Mouse (Mus musculus): Measurements from ENCODE around the gene BC003965. TPM values are rescaled to one million over a fixed set of nuclear protein-coding genes. Genes with fewer than 3 reads are reported as not detected.
"Not testable (repeated sequence)": the region's sequence is repeated elsewhere in the genome, so short reads cannot be mapped to it uniquely, and the experiment has no call there.

The BC003965 gene
- total RNA-seq, 4 experiments from 2014 or later, result 13.8 to 15.5 (median 14.8) TPM

DNA sequence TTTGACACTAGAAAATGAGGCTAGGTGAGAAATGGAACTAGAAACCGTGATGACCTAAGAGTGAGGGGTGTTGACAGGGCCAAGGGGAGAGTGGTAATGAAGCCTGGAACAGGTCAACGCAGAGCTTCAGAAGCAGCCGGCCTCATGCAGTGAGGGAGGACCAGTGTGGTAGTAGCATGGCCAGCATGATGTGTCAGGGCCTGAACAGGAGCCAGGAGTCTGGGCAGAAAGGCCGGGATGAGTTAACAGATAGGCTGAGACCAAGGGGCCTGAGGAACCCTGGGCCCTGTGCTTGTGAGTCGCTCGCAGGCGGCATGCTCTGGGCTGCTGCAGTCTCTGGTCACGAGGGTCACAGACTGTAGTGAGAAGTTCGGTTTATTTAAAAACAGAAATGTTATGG lies 34.6 kb downstream of the BC003965 start:
- DNase-seq (ENCODE audit: low spot score in 2 of 2), result no peak

DNA sequence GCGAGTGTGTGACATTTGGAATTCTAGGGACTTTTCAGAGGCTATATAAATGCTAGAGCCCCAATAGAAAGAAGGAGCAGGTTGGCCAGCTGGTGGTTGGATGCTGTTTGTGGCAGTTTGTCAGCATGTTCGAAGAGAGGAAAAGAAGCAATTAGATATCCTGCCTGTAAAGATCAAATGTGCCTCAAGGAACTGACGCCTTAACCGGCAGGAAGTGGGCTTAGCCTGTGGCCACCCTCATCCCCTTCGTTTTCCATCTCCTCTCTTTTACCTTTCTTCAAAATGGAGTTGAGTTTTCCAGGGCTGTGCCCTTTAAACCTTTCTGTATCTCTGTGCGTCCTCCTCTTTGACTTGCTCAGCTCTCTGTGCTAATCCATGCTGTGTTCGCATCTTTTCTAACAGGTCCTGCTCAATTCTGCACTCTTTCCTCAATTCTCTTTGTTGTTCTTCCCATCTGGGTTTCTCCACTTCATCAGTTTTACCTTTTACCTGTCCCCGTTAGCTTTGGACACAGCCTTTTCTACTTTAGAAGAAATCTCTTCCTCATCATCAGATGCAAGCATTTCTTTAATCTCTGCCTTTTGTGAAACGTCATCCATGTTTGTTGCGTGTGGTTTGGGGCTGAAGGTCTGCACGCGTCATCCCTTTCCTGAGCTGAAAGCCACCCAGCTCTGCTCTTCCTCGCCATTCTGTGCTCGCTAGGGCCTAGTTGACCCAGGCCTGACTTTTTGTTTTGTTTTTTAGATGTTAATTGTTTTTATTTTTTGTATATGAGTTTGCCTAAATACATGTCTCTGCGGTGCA lies 35.3 kb downstream of the BC003965 start:
- no peak for DNase-seq (ENCODE audit: low spot score in 2 of 2)

DNA sequence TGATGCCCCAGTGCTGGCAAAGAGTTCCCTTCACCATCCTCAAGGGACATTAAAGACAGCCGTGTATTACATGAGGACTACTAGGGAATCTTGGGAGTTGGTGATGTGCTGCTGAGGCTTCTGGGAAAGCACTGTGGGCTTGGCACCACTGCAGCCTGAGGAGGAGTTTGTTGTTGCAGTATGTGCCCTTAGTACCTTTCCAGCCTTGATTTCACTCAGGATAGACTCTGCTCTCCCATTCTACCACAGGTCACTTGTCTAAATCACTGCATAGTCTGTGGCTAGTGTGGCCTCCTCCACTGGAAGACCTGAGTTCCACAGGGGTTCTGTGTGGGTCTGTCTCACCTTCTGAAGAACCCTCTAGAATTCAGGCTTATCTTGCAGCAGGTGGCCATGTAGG lies 36.4 kb downstream of the BC003965 start:
- DNase-seq (ENCODE audit: low spot score in 2 of 2), result no peak

DNA sequence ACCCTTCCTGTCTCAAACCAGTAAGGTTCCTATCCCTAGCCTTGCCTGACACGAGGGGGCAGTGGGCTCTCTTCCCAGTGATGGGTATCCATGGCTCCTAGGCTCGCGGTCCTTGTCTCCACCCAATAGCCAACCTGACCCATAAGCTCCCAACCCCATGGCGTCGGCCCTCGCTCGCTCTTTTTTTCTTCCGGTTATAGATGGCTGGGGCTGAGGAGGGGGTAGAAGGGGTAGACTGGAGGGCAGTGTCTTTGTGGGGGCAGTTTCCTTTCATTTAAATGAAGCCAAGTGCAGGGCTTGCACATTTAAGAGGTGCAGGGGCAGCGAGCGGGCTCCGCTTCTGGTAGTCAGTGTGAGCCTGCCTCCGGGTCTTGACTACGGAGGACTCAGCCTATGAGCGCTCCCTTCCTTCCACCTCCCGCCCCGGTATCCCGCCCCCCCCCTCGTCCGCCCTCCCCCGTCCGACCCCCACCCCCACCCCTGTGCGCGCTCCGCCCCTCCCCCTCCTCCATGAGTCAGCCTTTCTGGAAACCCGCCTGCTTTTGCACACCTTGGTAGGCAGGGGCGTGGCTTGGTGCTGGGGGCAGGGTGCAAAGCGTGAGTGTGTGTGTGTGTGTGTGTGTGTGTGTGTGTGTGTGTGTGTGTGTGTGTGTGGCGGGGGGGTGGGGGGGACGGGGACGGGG lies 37.6 kb downstream of the BC003965 start:
- no peak for DNase-seq (ENCODE audit: low spot score in 2 of 2)

DNA sequence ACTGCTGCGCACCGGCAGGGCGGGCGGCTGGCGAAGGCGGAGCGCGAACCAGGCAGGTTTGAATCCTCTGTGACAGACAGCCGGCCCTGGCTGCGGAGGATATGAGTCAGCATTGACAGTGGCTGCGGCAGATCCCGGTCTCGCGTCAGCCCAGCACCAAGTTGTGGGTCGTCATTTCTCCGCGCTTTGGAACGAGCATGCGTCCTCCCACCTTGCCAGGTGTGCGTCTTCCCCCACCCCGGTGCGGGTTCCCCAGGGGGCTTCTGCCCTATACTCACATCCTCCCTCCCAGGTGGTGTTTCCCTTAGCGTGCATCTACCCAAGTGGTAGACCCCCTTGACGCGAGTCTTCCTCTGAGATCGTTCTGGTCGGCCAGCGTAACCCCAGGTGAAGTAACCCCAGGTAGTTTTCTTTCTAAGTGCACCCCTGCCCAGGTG lies 38.2 kb downstream of the BC003965 start:
- not testable (repeated sequence) for DNase-seq (ENCODE audit: low spot score in 2 of 2)

DNA sequence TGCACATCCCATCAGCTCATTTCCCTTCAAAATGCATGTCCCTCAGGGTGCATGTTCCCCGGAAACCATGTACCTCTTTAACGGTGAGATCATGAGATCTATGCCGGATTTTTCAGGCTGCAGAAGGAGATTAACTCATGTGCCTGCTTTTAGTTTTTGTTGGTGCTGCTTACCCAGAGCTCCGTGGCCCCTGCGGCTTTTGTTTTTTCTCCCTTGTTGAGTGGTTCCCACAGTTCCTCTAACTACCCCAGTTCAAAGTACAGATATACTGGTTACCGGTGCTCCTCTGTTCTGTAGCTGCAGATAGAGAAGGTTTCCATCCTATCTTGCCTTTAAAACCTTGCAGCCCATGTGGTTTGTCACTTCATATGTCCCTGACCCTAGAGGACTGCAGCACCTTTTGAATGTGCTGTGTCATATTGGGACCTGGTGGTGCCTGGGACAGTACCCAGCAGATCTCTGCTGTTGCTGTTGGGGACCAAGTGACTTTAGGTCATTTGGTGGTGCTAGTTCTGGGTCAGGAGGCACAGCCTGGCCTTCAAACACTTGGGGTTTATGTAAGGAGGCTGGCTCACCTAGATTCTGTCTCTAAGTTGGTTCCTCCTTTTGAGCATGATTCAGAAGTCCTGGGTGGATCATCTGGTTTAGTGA lies 38.7 kb downstream of the BC003965 start:
- no peak for DNase-seq (ENCODE audit: low spot score in 2 of 2)

DNA sequence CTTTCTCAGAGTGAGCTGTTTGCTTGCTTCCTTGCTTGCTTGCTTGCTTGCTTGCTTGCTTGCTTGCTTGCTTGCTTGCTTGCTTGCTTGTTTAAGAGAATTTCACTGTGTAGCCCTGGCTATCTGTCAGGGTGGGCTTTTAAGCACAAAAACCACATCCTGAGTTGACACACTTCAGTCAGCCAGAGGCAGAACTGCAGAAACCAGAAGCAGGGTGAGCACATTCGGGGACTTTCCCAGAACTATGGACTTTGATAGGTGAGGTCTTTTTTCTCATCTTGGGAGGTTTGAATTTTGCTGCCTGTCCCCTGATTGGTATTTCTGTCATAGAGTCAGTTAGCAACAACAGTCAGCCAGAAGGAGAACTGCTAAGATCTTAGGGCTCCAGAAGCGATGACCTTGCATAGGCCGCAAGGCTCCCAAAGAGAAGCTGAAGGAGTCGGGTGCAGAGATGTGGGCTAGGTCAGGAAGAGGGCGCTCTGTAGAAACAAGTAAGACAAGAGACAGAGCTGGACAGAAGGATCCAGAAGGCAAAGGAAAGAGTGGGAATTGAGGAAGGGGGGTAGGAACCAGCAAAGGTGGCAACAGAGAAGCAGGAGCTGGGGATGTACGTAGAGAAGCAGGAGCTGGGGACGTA lies 40.4 kb downstream of the BC003965 start:
- DNase-seq (ENCODE audit: low spot score in 2 of 2), result no peak

DNA sequence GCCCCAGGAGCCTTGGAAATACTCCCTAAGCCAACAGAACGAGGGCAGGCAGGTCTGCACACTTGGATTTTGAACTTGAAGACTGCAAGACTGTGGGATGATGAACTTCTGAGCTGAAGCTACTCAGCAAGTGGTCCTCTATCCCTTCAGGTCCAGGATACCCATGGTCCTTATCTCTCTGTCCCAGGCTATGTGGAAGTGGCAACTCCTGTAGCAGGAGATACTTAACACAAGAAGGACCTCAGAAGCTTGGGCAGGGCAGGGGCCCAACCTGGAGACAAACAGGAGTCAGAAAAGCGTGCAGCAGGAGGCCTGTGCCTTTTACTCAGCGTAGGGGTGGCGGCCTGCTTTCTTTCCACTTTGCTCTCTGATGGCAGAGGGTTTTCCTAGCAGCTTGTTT lies 41.3 kb downstream of the BC003965 start:
- DNase-seq (ENCODE audit: low spot score in 2 of 2), result no peak

DNA sequence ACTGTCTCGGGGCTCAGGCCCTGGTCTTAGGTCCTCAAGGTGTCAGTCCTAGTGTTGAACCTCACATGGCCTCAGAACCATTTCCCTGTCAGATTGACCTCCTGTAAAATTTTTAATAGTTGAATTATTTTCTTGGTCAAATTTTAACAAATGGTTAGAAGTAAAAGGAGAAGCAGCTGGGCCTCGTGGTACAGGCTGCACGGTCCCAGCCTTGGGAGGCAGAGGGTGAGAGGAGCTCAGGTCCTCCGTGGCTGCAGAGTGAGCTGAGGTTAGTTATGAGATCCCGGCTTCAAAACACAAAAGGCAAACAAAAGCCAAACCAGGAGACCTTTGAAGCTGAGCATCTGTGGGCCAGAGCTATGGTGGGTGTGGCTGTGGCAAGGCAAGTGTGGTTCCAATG lies 43.6 kb downstream of the BC003965 start:
- DNase-seq (ENCODE audit: low spot score in 2 of 2), result no peak

DNA sequence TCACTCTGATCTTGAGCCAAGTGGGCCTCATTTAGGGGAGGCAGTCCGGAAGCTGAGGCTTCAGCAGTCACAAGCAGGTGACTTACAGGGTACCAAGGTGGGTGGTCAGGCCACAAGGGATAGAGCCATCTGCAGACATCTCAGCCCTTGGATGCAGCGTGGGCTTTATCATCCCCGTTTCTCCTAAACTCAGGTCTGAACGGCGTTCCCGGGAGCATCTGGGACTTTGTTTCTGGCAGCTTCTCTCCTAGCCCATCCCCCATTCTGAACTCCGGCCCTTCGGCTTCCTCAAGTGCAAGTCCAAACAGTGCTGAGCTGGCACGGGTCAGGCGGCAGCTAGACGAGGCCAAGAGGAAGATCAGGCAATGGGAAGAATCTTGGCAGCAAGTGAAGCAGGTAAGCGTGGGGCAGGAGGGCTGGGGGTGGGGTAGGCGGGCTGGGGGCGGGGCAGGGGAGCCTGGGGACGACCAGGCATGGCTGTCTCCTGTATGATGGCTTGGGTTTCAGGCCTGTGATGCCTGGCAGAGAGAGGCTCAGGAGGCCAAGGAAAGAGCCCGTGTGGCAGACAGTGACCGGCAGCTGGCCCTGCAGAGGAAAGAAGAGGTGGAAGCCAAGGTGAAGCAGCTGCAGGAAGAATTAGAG lies 45.8 kb downstream of the BC003965 start:
- not testable (repeated sequence) for DNase-seq (ENCODE audit: low spot score in 2 of 2)

DNA sequence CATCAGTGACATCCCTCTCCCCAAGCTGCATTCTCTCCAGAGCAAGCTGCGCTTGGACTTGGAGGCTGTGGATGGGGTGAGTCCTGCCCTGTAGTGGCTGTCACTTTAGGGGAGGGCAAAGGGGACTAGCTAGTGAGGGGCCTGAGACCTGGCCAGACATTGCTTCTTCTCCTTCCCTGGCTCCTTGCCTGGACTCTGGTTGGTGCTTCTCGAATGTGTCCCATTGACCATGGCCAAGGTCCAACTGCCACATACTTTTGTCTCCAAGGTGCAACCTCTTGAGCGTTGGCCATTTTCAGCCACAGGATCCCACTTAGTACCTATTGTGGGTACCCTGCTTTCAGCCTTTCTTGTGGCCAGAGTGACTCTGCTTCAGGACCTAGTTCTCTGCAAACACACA lies 46.3 kb downstream of the BC003965 start:
- DNase-seq (ENCODE audit: low spot score in 2 of 2), result no peak

DNA sequence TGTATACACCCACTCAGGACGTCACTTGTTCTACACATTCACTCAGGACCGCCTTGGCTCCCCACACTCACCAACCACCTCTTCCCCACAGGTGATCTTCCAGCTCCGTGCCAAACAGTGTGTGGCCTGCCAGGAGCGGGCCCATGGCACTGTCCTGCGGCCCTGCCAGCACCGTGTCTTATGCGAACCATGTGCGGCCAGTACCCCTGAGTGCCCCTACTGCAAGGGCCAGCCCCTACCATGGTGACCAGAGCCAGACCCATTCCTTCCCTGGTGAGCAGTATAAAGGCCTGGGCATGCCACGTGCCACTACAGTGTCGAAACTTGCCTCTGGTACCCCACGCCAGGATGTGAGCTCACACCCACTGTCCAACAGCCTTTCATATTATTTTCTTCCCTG lies 47.3 kb downstream of the BC003965 start:
- not testable (repeated sequence) for DNase-seq (ENCODE audit: low spot score in 2 of 2)

DNA sequence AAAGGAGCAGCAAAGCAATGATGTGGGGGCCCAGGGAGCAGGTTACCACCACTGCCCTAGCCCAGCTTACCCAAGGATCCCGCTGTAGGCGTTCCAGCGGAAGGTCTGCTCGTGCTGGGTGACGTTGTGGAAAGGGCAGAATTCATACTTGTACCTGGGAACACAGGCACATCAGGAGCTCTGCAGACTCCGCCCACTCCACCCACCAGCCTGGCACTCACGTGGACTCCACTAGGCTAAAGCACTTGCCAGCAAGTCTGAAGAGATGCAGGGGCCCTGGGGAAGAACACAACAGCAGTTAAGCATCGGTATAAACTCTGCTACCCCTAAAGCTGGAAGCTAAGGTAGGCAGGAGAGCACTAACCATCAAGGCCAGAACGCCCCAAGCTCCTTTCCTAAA lies 51.3 kb downstream of the BC003965 start:
- no peak for DNase-seq (ENCODE audit: low spot score in 2 of 2)

Other genes with a start within 250 kb of the BC003965 start
- 10 to 100 TPM; 12.1 to 15.4 (median 13.7) TPM for gene Mapk8ip3, start 247.6 kb upstream of the BC003965 start, total RNA-seq (2022)
- gene Jpt2, start 223.9 kb upstream of the BC003965 start, total RNA-seq (2022), result 1 to 10 TPM; 5.1 to 8.5 (median 6.9) TPM
- gene Cramp1l, start 168.8 kb upstream of the BC003965 start, total RNA-seq (2022), result 1 to 10 TPM; 6.2 to 6.9 (median 6.7) TPM
- 1 to 10 TPM; 1.4 to 2.7 (median 2.3) TPM for gene Ift140, start 168.5 kb upstream of the BC003965 start, total RNA-seq (2022)
- 10 to 100 TPM in 1 of 4 experiments, 1 to 10 TPM in 3; 7.9 to 10.7 (median 8.2) TPM for gene Tmem204, start 101.0 kb upstream of the BC003965 start, total RNA-seq (2022)
- gene Telo2, start 68.6 kb upstream of the BC003965 start, total RNA-seq (2022), result 1 to 10 TPM; 4.2 to 8.6 (median 6.0) TPM
- 1 to 10 TPM in 1 of 4 experiments, under 1 TPM in 3; 0.58 to 2.4 (median 0.79) TPM for gene Ptx4, start 63.8 kb upstream of the BC003965 start, total RNA-seq (2022)
- gene Clcn7, start 51.2 kb upstream of the BC003965 start, total RNA-seq (2022), result 10 to 100 TPM; 13.0 to 18.3 (median 16.0) TPM
- not detected for gene Ccdc154, start 22.1 kb upstream of the BC003965 start, total RNA-seq (2022)
- not detected for gene Gm38655, start 9.1 kb upstream of the BC003965 start, total RNA-seq (2022)
- gene Unkl, start 3.8 kb downstream of the BC003965 start, total RNA-seq (2022), result 1 to 10 TPM; 3.2 to 5.4 (median 4.3) TPM
- gene Gnptg, start 55.6 kb downstream of the BC003965 start, total RNA-seq (2022), result 10 to 100 TPM; 12.8 to 17.2 (median 14.8) TPM
- gene Tsr3, start 55.6 kb downstream of the BC003965 start, total RNA-seq (2022), result 10 to 100 TPM; 14.2 to 19.1 (median 15.6) TPM
- gene Baiap3, start 71.8 kb downstream of the BC003965 start, total RNA-seq (2022), result not detected
- 10 to 100 TPM; 57.0 to 66.7 (median 58.0) TPM for gene Ube2i, start 90.1 kb downstream of the BC003965 start, total RNA-seq (2022)
- under 1 TPM; 0.27 to 0.56 (median 0.33) TPM for gene Prss34, start 113.8 kb downstream of the BC003965 start, total RNA-seq (2022)
- gene Prss28, start 124.1 kb downstream of the BC003965 start, total RNA-seq (2022), result not detected
- gene Prss29, start 134.1 kb downstream of the BC003965 start, total RNA-seq (2022), result not detected
- gene Tpsab1, start 161.0 kb downstream of the BC003965 start, total RNA-seq (2022), result 1 to 10 TPM in 3 of 4 experiments, under 1 TPM in 1; 0.29 to 2.2 (median 1.2) TPM
- 1 to 10 TPM; 1.7 to 5.9 (median 3.9) TPM for gene Tpsb2, start 181.8 kb downstream of the BC003965 start, total RNA-seq (2022)
- gene Tpsg1, start 184.7 kb downstream of the BC003965 start, total RNA-seq (2022), result not detected
- 1 to 10 TPM in 3 of 4 experiments, under 1 TPM in 1; 0.68 to 1.7 (median 1.6) TPM for gene Cacna1h, start 249.2 kb downstream of the BC003965 start, total RNA-seq (2022)

Data from gastrocnemius, adult 8-10 months (tissue).